Mouse (Mus musculus): Measurements from ENCODE around the gene Ahnak2.

DNA sequence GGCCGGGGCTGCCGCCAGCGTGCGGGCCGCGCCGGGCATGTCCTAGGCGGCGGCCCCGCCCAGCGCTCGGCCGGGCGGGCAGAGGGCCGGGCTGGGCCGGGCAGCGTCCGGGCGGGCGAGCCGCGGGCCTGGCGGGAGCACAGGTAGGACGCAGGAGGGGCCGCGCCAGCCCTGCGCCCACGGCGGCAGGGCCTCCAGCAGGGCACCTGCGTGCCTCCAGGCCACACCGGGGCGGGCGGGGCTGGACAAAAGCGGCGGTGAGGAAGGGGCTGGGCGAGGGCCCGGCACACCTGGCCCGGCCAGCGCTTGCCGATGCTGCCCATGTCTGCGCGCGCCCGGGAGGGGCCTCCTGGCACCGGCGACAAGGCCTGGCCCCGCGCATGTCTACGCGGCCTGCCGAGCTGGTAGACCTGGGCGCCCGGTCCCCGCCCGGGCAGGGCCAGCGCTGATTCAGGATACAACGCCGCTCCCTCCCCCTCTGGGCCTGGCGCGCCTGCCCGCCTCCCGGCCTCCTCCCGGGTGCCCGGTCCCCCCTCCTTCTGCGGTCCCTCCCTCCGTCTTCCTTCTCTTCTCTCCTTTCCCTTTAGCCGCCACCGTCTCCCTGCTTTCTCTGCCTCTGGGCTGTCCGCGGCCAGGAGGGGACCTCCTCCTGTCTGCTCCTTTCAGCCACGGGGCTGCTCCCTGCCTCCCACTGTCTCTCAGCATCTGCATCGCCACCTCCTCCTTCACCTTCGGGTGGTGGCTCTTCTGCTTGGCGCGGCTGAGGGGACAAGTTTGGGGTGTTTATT, 80.0 kb downstream of the Ahnak2 start:
- TF ChIP-seq CTCF (IDR thresholded peaks at IDR 0.05; ENCODE audit: low read depth) (no peak), EP300 (IDR thresholded peaks at IDR 0.05; ENCODE audit: low read depth) (no peak)

Data from liver, embryonic 14.5 days (tissue).